Mouse (Mus musculus) small intestine, adult 2 months (tissue): ENCODE measurements at regions not wholly inside any gene's neighbourhood (a gene's known extent, or its start where the extent isn't known, plus 50 kb on each side); places are given as distances from the start of the nearest gene placed in this dataset.

Experiments used
- CTCF ChIP-seq: fragments of 200-500 bp; IDR thresholded peaks from 2 replicates; pipeline ENCODE4 v1.5.1; 2012; ENCODE audit warnings: low read depth, mild to moderate bottlenecking, control low read depth, inconsistent platforms, low read length, moderate library complexity, mixed read lengths; ENCODE audit not compliant: insufficient replicate concordance, insufficient read length; ENCODE audit errors: extremely low read depth
- POLR2A ChIP-seq: fragments of 200-500 bp; IDR thresholded peaks from 2 replicates; pipeline ENCODE4 v1.6.1; 2012; ENCODE audit warnings: low read depth, mild to moderate bottlenecking, control low read depth, inconsistent platforms, low read length, moderate library complexity

DNA sequence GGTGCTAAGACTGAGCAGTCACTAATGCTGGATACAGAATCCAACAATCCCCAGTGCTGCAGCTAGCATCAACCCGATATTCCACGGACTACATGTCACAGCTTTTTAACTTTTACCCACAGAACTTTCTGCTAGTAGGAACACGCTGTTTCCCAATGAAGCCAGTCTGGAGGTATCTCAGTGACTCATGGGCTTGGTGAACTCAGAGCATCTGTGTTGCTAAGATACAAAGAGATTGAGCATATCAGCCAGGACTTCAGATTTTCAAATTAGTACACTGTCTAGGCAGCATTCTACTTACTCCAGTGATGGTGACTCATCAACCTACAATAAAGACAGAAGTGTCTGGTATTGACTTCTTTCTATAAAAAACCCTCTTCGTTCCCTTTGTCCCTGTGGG, 119.6 kb downstream of the Osr1 start:
- TF ChIP-seq CTCF, result no peak
- TF ChIP-seq POLR2A, result no peak
